Mouse (Mus musculus) layer of hippocampus, adult 11-12 months (tissue): Measurements from ENCODE around the gene Fut9.

Experiments
- DNase-seq: peaks from one replicate; pipeline ENCODE4 v3.0.0; 2022; ENCODE audit warnings: low spot score

The Fut9 gene

DNA sequence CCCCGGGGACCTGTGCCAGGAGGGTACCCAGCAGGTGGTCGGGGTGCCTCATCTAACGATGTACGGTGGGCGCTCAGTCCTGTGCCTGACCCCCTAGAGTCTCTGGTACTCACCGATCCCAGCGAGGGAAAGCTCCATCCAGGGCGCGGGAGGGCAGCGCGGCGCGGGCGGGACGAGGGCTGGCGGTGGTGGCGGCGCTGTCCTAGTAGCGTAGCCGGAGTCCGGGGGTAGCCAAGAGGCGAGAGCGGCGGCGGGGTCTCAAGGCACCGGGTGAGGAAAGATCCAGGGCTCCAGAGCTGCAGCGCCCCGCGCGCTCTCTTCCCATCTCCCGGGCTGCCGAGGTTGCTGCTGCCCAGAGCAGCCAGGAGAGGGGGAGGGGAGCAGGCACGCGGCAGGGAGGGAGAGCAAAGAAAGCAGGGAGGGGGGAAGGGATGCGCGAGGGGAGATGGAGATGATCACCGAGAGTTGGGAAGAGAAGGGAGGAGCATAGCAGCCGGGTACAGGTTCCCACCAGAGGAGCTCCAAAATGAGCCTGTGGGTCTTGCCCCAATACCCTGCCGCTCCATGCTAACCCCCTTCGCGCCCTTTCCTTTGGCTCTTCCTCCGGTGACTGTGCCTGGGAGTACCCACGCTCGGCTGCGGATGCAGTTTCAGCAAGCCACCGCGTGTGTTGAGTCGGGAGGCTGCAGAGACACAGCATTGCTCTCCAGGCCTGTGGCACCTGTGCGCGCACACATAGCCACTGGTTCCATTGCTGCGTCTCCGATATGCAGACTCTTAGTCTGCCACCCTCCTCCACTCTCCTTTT is at the start of gene Fut9:
Gene Fut9 (minus strand): TSS at position 769 of the 808 bp plus-strand sequence.
- DNase-seq: peak; percentile 76

DNA sequence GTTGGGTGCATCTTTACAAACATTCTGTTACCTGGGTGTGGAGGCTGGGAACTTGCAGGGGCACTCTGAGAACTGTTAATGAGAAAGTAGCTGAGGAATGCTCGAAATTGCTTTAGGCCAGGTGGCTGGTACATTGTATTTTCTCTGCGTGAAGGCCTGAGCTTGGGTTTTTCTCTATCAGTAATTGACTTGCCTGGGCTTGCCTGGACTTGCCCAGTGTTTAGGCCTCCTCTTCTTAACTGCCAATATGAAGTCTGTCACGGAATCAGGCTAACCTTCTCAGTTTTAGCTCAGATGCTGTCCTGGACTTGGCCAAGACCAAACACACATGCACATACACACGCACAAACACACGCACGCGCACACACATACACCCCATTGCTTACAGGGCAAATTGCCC is 15.7 kb upstream of the Fut9 start:
- DNase-seq: no peak

DNA sequence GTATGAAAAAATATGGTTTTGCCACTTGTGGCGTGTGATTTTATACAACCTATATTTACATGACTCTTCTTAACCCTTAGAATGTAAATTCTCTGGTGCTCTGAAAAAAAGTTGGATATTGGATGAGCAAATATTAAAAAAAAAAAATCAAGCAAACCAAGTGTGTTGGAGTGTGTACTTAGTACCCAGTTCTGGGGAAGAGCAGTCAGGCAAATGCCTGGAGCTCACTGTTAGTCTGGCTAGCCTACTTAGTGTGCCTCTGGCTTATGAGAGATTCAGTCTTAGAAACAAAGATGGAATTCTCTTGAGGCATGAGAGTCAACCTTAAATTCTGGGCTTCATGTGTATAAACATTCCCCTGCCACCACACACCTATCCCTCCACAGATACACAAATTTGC is 13.3 kb upstream of the Fut9 start:
- no peak for DNase-seq

DNA sequence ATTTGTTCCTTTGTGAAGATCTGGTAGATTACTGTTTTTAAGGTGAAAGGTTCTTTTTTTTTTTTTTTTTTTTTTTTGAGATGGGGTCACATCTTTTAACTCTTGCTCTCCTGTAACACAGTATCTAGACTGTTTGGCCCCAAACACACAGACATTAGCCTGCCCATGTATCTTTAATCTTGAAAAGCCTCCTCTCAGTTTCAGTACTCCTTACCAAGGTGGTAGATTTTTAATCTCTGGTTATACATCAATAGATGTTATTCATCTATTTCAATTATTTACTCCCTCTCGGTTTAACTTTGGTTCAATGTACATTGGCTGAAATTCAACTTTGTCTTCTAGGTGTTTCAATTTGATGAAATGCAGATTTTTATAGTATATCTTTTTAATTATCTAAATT is 10.0 kb upstream of the Fut9 start:
- no peak for DNase-seq

DNA sequence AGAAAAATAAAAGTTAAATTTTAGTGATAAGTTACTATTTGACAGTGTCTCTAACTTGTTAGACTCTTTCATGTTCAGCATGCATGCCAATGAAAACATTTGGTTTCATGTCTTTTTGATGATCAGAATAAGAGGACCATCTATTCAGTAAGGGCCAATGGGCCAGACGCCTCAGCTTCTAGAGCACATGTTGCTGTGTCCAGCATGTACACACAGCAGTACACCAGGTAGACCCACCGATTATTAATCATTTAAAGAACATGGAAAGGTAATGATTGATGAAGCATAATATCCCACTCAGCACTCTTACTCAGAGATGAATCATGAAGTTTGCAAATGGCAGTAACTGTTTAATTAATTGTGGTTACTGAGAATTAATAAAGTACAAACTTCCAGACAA is 1.7 kb upstream of the Fut9 start:
- DNase-seq: no peak

DNA sequence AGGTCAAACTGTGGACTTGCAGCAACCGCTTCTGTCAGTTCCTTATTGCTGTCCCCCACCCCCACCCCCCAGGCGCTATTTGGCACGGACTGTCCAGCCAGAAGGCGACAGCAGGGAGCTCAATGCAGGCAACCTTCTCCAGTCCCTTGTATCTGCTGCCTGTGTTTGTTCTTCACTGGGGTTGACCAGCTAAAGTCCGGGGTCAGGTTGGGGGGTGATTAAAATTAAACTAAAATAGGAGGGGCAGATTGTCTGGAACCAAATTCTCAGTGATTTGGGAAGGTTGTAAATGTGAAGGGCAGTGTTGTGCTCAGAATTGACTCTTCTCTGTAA is 206 bp upstream of the Fut9 start:
- no peak for DNase-seq

DNA sequence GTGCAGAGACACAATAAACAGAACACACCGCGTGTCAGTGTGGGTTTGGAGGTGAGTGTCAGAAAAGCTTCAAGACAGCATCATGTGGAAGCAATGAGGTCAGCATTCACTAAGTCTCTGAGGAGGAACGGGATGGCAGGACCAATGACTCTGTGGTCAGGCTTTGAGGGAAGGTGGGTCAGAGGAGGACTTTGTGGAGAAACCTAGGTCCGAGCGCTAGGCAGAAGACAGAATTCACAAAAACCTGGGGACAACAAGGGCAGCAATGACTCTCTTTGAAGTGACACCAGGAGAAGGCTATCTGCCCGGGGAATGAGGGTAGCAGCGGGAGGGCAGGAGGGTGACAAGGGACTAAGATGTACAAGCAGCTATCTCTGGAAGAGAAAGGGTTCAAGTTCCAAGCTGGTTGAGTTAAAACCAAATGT is 981 bp downstream of the Fut9 start:
- no peak for DNase-seq

DNA sequence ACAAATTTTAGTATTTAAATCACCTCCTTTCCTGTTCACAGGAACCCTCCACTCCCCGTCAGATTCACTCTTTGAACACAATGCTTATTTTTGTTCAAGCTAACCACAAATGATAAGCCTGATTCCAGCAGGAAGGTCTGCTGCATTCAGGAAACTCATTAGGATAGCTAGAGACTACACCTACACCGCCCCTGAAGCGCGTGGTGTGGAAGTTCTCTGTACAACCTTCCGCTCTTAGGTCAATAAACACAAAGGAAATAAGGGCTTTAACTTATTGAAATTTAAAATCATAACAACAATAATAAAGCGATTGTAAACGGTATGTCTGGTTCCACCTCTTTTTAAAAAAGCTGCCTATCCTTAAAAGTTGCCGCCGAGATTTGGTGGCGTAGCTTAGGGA is 1.6 kb downstream of the Fut9 start:
- no peak for DNase-seq

DNA sequence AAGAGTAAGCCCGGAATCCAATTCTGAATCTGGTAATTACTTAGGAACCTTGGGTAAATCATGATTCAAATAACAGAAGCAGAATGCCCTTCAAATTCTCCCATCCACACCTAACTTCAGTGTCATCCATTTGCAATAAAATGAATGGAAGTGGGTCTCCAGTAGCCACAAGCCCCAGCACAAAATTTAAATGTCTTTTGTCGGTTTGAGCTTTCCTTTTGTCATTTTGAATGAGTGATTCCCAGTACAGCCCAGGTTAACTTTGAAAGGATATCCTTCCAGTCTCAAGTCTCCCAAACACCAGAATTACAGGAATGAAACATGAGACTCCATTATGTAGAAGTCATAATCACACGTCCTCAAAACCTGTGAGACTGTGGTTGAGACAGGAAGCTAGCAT is 3.9 kb downstream of the Fut9 start:
- DNase-seq: no peak

DNA sequence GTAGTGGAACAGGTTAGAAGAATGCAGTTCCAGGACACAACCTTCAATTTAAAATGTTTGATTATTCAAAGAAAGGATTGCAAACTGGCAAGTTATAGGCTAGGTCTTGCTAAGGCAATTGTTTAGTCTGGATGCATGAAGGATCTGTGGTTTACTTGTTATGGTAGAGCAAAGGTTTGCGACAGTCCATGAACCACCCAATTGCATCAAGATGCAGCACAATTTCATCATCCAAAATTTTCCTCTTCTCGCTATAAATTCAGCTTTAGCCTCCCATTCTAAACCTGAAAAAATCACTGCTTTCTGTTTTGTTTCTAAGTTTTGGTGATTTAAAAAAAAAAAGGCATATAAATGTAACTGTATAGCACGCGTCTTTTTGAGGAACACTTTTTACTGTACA is 14.8 kb downstream of the Fut9 start:
- no peak for DNase-seq

DNA sequence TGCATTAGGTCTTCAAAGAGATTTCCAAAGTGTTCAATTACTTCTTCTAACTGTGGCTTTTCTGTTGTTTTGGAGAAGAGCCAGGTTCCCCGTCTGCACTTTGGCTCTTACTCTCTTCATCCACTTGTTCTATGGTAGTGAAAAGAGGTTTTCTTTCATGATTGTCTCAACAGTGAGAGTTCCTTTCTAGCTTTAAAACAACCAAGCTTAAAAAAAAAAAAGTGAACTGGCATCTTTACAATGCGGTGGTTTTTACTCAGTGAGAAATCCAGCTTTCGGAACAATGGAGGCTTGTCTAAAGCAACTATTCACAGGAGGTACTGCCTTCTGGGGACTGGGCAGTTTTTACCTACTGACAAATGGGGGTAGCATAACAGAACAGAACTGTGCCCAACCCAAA is 31.4 kb downstream of the Fut9 start:
- DNase-seq: peak; percentile 28

DNA sequence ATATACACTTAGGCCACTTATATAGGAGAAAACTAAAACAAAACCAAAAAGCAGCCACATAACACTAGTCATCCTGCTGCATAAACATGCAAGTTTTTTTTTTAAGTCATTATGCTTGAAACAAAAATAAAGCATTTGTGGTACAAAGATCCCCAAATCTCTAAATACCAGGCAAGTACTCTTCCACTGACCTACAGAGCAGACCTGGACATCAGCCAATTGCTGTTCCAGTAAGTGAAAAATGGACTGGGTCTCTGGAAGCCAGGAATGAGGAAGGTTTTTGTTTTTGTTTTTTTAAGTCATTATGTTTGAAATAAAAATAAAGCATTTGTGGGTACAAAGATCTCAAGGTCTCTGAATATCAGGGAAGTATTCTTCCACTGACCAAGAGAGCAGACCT is 37.0 kb downstream of the Fut9 start:
- no peak for DNase-seq

DNA sequence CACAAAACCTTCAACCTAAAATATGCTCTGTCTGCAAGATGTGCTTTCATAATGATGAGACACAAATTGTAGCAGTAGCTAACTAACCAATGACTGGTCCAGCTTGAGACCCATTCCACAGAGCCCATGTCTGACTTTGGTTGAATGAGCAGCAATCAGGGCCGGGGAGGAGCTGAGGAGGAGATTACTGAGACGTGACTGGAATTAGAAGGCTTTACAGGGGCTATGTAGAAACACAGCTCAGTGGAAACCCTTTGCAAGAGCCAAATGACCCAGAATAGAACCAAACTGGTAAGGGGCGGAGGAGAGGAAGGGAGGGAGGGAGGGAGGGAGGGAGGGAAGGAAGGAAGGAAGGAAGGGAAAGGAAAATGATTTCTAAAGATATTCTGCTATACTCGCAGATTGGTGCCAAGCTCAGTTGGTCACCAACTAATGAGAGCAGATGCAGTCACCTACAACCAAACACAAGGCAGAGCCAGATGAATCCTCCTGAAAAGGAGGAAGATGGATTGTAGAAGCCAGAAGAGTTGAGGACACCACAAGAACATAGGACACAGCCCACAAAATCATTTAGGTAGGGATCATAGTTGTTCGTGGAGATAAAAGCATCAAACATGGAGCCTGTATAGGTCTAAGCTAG is 42.0 kb downstream of the Fut9 start:
- DNase-seq: no peak

DNA sequence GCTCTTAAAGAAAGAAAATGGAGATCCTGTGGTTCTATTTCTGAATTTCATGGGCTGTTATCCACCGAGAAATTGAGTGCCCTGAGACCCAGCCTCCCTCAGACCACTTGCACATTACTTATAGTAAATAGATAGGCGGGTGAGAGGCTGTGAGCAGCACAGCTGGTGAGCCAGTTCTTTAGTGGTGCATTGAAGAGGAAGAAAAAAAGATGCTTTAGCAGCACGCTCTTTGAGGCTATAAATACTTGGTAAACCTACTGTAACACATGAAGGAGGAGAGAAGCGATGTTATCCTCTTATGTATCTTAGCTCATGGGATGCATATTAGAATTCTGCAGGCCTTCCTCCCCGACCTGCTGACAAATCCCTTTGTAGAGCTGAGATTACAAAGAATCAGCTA is 58.5 kb downstream of the Fut9 start:
- DNase-seq: no peak

DNA sequence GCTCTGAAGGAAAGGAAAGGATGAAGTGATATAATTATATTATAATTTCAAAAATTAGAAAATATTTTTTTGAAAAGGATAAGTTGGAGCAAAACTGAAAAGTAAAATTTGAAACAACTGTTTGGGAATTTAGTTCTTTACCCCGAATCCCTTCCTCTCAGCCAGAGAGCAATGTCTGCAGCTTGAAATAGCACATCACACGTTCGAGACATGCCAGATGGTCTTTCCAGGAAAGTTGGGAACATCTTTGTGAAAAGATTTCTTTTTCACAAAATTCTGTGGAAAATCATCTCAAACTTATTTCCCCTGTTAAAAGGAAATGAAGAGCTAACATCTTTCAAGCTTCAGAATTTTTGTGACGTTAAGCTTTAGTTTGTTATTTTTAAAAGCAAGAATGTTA is 61.3 kb downstream of the Fut9 start:
- peak; percentile 31 for DNase-seq

DNA sequence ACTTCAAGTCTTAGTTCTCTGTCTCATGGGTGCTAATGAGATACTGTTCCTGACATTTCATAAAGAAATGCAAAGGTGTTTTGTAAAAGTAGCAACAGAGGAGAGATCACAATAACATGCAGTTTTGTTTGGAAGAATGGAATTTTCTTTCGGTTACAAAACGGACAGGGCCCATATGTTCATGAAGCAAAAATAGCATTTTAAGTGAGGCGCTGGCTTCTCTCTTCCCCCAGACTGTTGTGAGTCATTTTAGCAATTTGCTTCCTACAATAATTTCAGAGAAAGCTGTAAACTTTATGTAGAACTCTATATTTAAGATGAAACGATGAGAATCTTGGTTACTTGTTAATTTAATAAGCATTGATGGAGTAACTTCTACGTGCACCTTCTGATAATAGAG is 78.5 kb downstream of the Fut9 start:
- DNase-seq: peak; percentile 40

DNA sequence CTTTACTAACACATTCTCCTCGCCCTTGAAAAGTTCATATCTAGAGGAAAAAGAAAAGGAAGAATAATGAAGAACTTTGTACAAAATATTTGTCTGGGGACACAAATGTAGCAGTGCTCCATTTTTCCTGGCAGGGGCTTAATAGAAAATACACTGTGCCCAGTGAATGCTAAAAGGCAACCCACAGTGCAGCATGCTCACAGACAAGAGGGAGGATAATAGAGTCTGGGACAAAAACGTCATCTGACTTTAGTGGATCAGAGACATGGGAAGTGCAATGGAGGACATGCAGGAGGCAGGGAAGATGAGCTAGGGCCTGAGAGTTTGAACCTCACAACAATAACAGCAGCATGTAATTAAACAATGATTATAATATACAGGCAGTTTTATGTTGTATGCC is 86.1 kb downstream of the Fut9 start:
- no peak for DNase-seq

DNA sequence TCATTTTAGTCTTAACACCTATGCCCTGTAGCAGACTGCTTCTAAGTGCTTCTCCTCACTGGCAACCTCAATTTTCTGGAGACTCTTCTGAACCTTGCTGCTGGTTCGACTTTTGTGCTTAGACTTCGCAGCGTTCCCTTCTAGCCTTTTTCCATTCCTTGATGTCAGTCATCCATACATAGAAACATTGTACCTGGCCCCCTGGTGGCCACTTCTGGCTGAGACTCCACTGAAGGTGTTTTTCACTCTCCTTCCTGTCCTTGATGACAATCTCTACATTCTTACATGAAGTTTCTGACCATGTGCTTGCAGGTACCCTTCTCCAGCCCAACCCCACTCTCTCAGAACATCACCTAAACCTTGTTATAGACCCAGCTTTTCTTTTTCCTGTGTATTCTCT is 115.1 kb downstream of the Fut9 start:
- no peak for DNase-seq

DNA sequence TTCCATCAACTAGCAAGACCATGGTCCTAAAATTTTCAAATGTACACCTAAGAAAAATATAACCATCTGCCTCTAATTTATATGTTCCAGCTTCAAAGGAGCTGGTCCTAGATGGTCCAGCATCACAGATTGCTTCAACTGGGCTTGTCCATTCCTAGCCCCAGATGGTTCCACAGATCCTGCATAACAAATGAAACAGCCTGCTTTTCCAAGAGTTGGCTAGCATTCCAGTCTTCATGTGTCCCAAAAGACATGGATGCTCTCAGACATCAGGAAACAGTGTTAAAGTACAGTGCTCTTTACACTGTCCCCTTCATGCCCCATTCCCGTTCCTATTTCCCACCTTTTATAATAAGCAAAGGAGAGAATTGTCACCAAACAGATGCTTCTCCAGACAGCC is 135.8 kb downstream of the Fut9 start:
- DNase-seq: peak; percentile 36

DNA sequence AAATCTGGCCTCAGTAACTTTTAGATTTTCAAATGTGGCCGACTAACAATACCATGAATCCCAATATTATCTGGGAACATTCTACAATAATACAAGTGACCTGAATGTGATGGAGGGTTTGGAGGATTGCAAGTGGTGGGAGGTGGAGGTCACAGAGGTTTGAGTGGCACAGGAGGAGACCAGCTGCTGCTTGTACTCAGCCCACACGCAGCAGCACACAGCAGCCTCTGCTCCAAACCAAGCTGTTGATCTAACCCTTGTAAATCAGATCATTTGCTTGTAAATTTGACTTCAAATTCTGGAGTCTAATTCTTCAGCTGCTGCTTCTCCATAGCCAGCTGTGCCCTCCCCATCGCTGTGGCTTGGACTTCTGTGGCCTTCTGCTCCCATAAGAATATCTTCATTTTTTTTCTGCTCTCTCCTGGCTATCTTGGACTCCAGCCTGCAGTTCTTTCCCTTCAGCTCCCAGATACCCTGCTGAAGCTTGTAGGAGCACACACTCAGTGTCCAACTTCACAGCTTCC is 138.8 kb downstream of the Fut9 start:
- DNase-seq: no peak

DNA sequence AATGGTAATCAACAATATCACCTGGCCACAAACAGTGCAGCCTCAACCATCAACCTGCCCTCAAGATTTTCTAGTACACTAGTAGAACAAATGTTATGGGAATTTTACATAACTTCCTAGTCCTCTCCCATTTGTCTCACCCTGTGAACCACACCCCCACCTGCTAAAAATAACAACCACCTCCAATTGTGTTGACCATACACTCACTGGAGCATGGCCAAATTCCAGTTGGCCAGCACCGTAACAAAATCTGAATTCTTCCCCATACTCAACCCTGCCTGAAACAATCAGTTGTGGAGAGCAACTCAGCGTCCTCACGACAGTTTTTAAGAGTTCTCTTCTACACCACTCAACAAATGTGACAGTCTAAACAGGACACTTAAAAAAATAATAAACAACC is 141.3 kb downstream of the Fut9 start:
- no peak for DNase-seq

DNA sequence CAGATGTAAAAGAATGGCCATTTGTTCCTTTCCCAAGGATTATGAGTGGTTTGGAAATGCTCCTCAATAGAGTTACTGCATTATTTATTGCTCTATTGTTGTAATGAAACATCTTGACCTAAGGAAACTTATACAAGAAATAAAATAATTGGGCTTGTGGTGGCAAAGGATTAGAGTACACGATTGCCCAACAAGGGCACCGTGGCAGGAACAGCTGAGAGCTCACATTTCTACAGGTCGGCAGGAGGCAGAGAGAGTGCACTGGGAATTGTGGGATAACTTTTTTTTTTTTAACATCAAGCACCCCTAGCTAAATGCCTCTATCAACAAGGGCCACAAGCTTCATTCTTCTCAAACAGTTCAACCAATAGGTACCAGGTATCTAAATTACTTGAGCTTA is 148.1 kb downstream of the Fut9 start:
- DNase-seq: no peak

DNA sequence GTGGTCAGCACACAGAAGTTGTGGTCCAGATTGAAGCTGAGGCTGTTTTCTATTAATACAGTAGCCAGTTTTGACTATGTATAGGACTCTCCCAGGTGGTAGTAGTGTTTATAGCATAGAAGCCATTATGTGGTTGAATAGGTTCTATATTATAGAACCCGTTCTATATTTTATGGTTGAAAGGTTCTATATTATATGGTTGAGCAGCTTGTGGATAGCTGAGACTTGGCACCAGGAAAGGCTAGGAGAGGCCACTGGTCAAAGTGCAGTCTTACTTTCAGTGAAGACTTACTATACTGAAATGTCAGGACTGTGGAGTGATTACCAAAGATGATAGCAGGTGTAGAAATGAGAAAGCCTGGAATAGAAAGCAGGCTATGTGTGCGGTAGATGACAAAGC is 151.9 kb downstream of the Fut9 start:
- no peak for DNase-seq

DNA sequence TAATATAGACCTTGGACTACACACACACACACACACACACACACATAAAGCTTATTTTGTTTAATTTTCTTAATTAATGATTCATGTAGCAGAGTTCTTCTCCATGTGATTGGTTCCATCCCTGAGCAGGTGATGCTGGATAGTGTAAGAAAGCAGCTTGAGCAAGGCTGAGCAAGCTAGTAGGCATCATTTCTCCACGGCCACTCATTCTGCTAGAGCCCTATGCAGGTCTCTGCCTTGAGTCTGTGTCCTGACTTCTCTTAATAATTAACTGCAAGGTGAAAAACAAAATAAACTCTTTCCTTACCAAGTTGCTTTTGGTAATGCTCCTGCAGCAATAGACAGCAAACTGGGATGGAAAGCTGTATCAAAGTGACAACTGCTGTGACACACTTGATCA is 152.5 kb downstream of the Fut9 start:
- no peak for DNase-seq
